ENCODE assay signal across 26 mouse cellular contexts in genomic region chr17:42582281-42583028, GRCm38 (mm10). TPM values are rescaled to one million over a fixed set of nuclear protein-coding genes. Genes with fewer than 3 reads are reported as not detected.
A peak's percentile ranks its signal among the peaks of the same experiment; 100 is the strongest.
DNase-seq lines count a peak whose midpoint lies in the region; ATAC-seq and TF ChIP-seq lines count a peak whose summit lies in the region.
"Had no signal": no experiment of that assay in that cellular context is flagged by ENCODE, and none has a peak within 500 bp of the region (broad histone marks: within the 10 kb centered on the region; RNA-seq: fewer than 3 reads in every experiment).

No protein-coding gene starts in this region.

- H3K4me2 ChIP-seq in hindbrain, embryonic 16.5 days (ENCODE audit: low read length): no peak overlapping the region
- no peak overlapping the region for H3K4me2 ChIP-seq in midbrain, postnatal 0 days (ENCODE audit: low read depth, low read length, poor library complexity, severe bottlenecking)
- H3K4me2 ChIP-seq: limb, embryonic 13.5 days; liver, embryonic 13.5 days; lung, embryonic 14.5 days had no signal

- no peaks in the 10 kb centered on the region for H3K36me3 ChIP-seq in hindbrain, embryonic 16.5 days (ENCODE audit: control insufficient read depth, insufficient read depth, low read length)
- no peaks in the 10 kb centered on the region for H3K36me3 ChIP-seq in midbrain, postnatal 0 days (ENCODE audit: insufficient read depth, low read length)
- H3K36me3 ChIP-seq: embryonic facial prominence, embryonic 10.5 days; G1E; limb, embryonic 13.5 days; liver, embryonic 13.5 days had no signal

- no peak overlapping the region for H3K9ac ChIP-seq in hindbrain, embryonic 16.5 days (ENCODE audit: low read depth, low read length)
- H3K9ac ChIP-seq in midbrain, postnatal 0 days (replicated peaks; ENCODE audit: low read length, poor library complexity, severe bottlenecking): no peak overlapping the region
- H3K9ac ChIP-seq: limb, embryonic 13.5 days; liver, embryonic 13.5 days; lung, embryonic 14.5 days had no signal

- 0 out of 2 replicates have a peak, but pooled peaks have one; percentile 31 for ATAC-seq in frontal cortex, adult (ENCODE audit: low TSS enrichment)
- ATAC-seq in hindbrain, embryonic 16.5 days: peak; percentile 75
- ATAC-seq in midbrain, postnatal 0 days (ENCODE audit: low FRiP score): peak; percentile 85

- WGBS in hindbrain, embryonic 16.5 days: 25% methylated on average over 1 of the region's 1 CpGs
- WGBS in midbrain, postnatal 0 days: 6% methylated on average over 1 of the region's 1 CpGs

- H3K9me3 ChIP-seq in hindbrain, embryonic 16.5 days (ENCODE audit: control insufficient read depth, low read length): no peaks in the 10 kb centered on the region
- no peaks in the 10 kb centered on the region for H3K9me3 ChIP-seq in midbrain, postnatal 0 days (ENCODE audit: low read length)
- H3K9me3 ChIP-seq: embryonic facial prominence, embryonic 10.5 days; limb, embryonic 13.5 days; liver, embryonic 13.5 days had no signal

- TF ChIP-seq CTCF in midbrain, postnatal 0 days (IDR thresholded peaks at IDR 0.05): no peak

- no peaks in the 10 kb centered on the region for H3K4me1 ChIP-seq in hindbrain, embryonic 16.5 days (ENCODE audit: control insufficient read depth, insufficient read depth, low read depth, low read length)
- H3K4me1 ChIP-seq in midbrain, postnatal 0 days (ENCODE audit: insufficient read depth, low read length): no peaks in the 10 kb centered on the region
- H3K4me1 ChIP-seq: liver, embryonic 13.5 days had no signal

- H3K4me3 ChIP-seq in hindbrain, embryonic 16.5 days (ENCODE audit: low read length): no peak overlapping the region
- H3K4me3 ChIP-seq in midbrain, postnatal 0 days (ENCODE audit: low read depth, low read length): no peak overlapping the region
- H3K4me3 ChIP-seq: embryonic facial prominence, embryonic 10.5 days; heart, adult 2 months; limb, embryonic 13.5 days; liver, embryonic 13.5 days had no signal

- no peaks in the 10 kb centered on the region for H3K27me3 ChIP-seq in hindbrain, embryonic 16.5 days (replicated peaks; ENCODE audit: control insufficient read depth, insufficient read depth, low read length)
- H3K27me3 ChIP-seq in midbrain, postnatal 0 days (ENCODE audit: insufficient read depth, low read length): no peaks in the 10 kb centered on the region
- H3K27me3 ChIP-seq: limb, embryonic 13.5 days; liver, embryonic 13.5 days had no signal

- no peak overlapping the region for H3K27ac ChIP-seq in hindbrain, embryonic 16.5 days (ENCODE audit: low read depth, low read length)
- H3K27ac ChIP-seq in midbrain, postnatal 0 days (ENCODE audit: low read depth, low read length): peak overlapping the region; percentile 38; the same call in 1 of the 2 replicates
- H3K27ac ChIP-seq: embryonic facial prominence, embryonic 10.5 days; heart, adult 2 months; kidney, postnatal 0 days; limb, embryonic 13.5 days; liver, embryonic 13.5 days had no signal

- no peak for DNase-seq in frontal cortex, postnatal 36 days (ENCODE audit: low spot score in 2 of 2)
- DNase-seq in brain, adult 2 months (ENCODE audit: low read depth, low spot score): peak; percentile 41
- peak; percentile 61 for DNase-seq in midbrain, postnatal 0 days (ENCODE audit: low spot score)
- no peak for DNase-seq in thymus, postnatal 36 days
- no peak for DNase-seq in heart, adult 9 months (ENCODE audit: low spot score in 2 of 2)
- DNase-seq: adrenal gland, postnatal 36 days; cerebellum, adult 2 months; cerebellum, postnatal 36 days; gastrocnemius, postnatal 10 days; heart, adult 2 months; kidney, adult 18-20 months; layer of hippocampus, postnatal 36 days; liver, embryonic 13.5 days; lung, embryonic 14.5 days; lung, postnatal 4 days; thymus, postnatal 14 days had no signal

RNA-seq across cellular contexts. Expression of gene Opn5, which starts 28.7 kb away (rescaled TPM):
- polyA plus RNA-seq in hindbrain, embryonic 16.5 days (2015; fragmentation: Nextera tagmentation; extraction: Ambion mirVana): 0.10 and 0.14 TPM in 2 replicates
- total RNA-seq in midbrain, postnatal 0 days (2014; rRNA removed): 0.24 and 0.38 TPM in 2 replicates
- polyA plus RNA-seq in midbrain, postnatal 0 days (2015; fragmentation: Nextera tagmentation; extraction: Ambion mirVana): 0.11 TPM in 1 of 2 replicates, not detected in the other
- total RNA-seq: adrenal gland, postnatal 36 days; G1E; gastrocnemius, postnatal 10 days; heart, adult 2 months; layer of hippocampus, adult 18-20 months; layer of hippocampus, postnatal 36 days had no signal
- polyA plus RNA-seq: embryonic facial prominence, embryonic 10.5 days; G1E; heart, adult 2 months; heart, postnatal 0 days; limb, embryonic 13.5 days; liver, embryonic 13.5 days; lung, embryonic 14.5 days; neural tube, embryonic 11.5 days; testis, adult 2 months had no signal

Comparison
In these comparisons a context has a peak if more than half of its experiments do, and no peak if none do; other contexts are left out.
1. ATAC-seq: peak in every context shown above with its lines; median percentile 85 in midbrain, postnatal 0 days; 75 in hindbrain, embryonic 16.5 days; 31 in frontal cortex, adult.
2. DNase-seq: peak in brain, adult 2 months (single experiment) and midbrain, postnatal 0 days (single experiment); none in frontal cortex, postnatal 36 days (0 of 2), thymus, postnatal 36 days (0 of 2) and heart, adult 9 months (0 of 2).